Mouse (Mus musculus): ENCODE results near the gene Kctd19.

The Kctd19 gene

DNA sequence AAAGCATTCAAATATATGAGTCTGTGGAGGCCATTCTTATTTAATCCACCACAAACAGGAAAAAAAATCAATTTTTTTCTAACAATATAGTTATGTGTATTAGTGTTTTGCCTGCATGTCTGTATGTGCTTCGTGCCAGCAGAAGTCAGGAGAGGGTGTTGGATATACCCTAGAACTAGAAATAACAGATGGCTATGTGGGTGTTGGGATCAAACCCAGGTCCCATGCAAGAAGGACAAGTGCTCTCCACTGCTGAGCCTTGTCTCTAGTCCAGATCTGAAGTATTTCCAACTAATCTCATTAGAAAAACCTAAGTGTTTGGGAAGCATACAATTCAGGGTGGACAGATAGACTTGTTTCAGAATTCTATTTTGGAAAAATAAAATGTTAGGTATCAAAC is 8.7 kb upstream of the Kctd19 start:
- no peak for ATAC-seq (ENCODE audit: low TSS enrichment)

DNA sequence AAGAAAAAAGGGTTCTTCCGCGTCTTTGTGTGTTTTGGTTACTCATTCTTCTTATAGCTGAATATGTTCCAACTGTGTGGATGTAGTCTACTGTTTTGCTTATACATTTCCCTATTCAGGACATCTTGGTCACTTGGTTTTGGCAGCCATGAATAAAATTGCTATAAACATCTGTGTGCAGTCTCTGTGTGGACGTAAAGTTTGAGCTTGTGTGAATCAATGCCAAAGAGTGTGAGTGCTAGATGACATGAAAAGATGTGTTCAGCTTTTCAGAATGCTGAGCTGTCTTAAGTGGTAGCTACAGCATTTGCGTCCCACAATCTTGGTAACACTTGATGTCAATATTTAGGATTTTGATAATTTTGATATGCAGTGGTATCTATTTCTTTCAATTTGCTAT is 6.5 kb upstream of the Kctd19 start:
- ATAC-seq (ENCODE audit: low TSS enrichment) = no peak

DNA sequence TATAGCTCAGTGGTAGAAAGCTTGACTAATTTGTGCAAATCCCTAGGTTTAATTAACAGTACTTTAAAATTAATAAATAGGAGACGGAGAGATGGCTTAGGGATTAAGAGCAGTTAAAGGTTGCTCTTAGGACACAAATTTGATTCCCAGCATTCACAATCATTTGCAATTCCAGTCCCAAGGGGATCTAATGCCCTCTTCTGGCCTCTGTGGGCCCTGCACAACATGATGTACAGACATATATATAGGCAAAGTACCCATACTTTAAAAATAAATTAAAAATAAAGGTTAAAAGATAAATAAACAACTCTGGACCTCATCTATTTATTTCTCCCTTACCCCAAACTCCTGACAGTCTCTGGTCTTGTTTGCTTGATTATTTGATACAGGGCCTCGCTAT is 5.7 kb upstream of the Kctd19 start:
- ATAC-seq (ENCODE audit: low TSS enrichment) = no peak

DNA sequence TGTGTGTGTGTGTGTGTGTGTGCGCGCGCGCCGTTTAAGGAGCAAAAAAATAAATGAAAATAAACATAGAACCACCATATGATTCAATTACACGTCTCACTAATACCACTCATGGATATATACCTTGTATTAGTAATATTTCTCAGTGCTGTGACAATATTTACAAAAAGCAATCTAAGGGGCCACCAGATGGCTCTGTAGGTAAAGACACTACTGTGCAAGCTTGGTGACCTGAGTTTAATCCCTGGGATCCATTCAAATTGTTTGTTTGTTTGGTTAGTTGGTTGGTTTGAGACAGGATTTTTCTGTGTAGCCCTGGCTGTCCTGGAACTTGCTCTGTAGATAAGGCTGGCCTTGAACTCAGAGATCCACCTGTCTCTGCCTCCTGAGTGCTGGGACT is 3.4 kb downstream of the Kctd19 start:
- ATAC-seq (ENCODE audit: low TSS enrichment) = no peak

DNA sequence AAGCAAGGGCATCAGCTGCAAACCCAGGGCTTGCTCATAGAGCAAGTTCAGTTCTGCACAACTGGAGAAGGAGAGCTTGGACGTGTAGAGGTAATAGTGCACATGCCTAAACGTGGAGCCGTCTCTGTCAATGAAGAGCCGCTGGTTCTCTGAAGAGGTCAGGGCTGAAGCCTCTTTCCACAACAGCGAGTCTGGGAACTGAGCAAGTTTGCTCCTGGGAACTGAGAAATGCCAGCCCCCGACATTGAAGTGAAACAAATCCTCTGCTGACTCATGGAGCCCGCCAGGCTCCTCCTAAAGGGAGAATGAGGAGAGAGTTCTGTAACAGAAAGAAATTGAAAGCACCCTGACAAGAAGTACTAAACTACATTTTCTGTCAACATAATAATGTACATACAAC is 5.0 kb downstream of the Kctd19 start:
- no peak for ATAC-seq (ENCODE audit: low TSS enrichment)

DNA sequence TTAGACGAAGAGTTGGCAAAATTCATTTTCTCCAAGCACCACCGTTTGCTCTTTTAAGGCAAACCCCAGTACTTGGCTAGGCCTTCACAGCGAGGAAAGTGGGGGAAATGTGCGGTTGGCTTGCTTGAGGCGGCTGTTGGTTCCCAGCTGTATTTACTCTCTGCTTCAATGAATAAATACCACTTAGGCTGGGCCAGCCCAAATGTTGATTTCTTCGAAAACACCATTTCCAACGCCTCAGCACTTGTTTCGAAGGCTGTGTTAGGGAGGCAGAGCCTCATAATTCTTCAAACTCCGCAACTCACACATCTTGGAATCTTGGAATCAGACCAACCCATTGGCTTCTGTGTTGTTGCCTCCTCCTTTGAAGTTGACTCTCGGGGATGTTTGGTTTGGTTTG is 6.9 kb downstream of the Kctd19 start:
- no peak for ATAC-seq (ENCODE audit: low TSS enrichment)

DNA sequence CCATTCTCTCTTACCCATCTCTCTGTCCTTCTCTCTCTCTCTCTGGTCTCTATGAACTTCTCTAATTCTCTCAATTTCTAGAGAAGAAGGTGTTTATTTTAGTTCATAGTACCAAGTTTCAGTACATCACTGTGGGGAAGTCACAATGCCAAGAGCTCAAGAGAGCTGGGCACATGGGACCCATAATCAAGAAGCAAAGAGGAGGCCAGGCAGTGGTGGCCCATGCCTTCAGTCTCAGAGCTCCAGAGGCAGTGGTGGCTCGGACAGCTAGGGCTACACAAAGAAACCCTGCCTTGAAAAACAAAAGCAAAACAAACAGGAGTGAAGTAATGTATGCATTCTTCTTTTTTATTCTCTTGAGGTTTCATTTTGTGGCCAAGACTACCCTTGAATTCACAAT is 8.8 kb downstream of the Kctd19 start:
- no peak for ATAC-seq (ENCODE audit: low TSS enrichment)

DNA sequence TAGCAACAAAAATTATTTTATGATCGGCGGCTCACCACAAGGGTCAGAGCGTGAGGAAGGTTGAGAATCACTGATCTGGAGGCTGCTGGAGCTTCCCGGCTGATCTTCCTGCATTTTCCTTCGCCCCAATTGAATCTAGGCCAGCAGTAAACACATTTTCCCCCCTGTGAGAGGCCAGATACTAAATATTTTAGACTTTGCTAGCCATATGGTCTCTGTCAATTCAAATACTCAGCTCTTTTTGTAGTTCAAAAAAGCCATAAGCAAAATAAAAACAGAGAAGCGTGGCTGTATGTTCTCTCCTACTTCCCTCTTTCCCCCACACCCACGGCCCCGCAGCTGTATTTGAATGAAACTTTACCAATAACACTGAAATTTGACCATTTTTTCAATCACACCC is 9.8 kb downstream of the Kctd19 start:
- no peak for ATAC-seq (ENCODE audit: low TSS enrichment)

DNA sequence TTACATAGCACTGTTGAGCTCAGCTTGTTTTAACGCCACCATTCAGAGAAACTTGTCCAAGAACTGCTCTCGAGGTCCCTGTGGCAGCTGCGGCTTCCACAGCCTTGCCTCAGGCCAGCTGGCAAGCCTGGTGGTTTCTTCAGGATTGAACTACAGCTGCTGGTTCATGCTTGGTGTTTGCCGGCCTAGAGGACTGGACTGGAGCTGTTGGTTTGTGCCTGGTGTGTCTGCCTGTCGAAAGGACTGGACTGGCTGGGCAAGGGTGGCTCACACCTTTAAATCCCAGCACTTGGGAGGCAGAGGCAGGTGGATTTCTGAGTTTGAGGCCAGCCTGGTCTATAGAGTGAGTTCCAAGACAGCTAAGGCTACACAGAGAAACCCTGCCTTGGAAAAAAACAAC is 13.3 kb downstream of the Kctd19 start:
- no peak for ATAC-seq (ENCODE audit: low TSS enrichment)

DNA sequence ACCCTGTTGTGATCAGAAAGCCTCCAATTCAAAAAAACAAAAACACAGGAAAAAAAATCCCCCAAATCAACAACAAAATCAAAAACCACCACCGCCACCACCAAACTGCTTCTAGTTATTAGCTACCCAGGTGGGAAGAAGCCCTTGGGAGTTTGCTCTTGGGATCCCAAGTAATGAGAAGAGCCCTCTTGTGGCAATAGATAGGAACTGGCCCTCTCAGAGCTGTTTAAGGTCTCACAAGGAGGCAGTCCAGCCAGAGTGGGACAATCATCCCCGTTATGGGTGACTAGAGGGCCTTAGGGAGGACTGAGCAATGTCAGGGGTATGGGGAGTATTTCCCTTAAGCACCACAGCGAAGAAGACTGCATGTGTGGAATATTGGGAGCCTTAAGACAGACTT is 15.6 kb downstream of the Kctd19 start:
- ATAC-seq (ENCODE audit: low TSS enrichment) = peak; percentile 84; the same call in 1 of the 2 replicates

DNA sequence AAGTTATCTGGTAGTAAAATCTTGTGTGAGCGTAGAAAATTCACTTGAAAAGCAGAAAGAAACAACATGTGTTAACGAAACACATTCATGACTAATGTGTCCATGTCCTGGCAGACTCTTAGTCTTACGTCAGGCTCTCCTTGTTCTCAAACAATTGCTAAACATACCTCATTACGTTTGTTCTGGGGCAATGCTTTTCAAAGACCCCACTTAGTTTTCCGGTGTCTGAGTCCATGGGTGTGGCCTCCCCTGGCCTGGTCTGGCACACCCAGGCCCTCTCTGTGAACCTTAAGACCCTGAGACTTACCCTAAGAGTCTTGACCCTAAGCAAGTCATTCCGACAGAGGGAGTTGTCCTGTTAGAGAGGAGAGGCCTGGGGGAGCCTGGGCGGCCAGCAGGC is 19.4 kb downstream of the Kctd19 start:
- ATAC-seq (ENCODE audit: low TSS enrichment) = no peak

DNA sequence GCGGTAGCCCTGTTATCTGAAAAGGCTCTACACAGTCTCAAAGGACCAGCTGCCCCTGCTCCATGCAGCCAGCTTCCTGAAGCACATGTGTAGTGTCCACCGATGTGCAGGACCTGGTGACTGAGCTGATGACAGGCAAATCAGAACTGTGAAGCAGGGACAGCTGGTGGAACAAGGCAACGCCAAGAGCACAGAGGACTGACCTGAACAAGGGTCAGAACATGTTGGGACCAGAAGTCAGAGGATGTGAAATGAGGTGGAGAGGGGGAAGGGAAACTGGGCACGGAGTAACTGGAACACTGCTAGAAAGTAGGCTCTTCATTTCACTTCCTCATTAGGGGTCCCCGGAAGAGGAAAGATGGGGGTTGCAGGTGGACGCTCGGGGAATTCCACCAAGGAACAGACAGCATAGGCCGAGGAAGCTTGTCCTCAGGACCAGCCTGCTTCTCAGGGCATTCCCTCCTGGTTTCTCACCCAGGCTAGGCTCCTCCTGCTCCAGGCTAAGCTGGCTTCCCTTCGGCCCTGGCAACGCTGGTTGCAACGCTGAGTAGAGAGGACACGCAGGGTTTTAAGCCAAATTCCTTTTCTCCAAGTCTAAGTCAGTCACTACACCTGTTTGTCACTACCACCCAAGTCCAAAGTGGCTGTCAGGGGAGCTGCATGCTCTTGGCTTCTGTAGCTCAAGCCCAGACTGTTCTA is 20.1 kb downstream of the Kctd19 start:
- no peak for ATAC-seq (ENCODE audit: low TSS enrichment)

DNA sequence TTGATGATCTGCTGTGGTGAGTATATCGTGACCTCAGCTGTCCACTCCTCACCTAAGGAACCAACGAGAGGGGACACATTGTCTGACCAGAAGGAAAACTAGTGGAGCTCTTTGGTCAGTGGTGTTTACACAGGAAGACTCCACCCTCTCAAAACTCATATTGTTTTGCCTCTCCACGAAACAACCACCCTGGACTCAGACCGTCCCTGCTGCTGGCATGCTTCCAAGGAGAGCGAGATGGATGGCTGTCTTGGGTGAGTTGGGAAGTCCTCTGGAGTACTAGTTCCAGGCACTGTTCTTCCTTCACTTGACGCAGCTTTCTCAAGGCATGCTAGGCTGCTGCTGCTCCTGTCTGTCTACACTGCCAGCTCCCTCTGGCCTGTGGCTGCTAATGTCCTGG is 24.2 kb downstream of the Kctd19 start:
- ATAC-seq (ENCODE audit: low TSS enrichment) = no peak

DNA sequence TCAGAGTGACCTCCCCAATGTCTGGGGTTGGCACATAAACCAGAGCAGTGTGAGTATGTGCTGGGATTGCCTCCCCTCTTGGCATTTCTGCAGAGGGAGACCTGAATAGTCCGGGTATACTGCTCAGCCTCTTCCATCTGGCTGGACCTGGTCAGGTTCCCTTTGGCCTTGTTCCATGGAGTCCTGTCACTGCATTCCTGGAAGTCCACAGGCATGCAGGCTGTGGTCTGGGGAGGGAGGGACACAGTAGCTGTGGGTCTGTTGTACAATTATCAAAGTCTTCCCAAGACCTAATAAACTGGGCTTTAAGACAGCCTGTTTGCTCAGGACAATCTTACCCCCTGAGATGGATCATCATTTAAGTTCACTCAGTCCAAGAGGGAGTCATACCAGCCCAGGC is 26.2 kb downstream of the Kctd19 start:
- no peak for ATAC-seq (ENCODE audit: low TSS enrichment)

DNA sequence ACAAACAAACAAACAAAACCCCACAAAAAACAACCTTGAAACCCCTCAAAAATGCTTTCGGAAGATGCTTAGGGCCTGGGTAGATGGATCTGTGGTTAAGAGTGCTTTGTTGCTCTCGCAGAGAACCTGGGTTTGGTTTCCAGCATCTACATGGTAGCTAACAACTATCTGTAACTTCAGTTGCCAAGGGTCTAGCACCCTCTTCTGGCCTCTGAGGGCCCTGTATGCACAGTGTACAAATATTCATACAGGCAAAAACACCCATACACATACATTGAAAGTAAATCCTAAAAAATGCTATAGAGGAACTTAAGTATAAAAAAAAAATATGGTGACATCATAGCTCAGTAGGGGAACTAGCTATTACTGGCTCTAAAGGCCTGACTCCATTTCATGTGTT is 29.2 kb downstream of the Kctd19 start:
- no peak for ATAC-seq (ENCODE audit: low TSS enrichment)

DNA sequence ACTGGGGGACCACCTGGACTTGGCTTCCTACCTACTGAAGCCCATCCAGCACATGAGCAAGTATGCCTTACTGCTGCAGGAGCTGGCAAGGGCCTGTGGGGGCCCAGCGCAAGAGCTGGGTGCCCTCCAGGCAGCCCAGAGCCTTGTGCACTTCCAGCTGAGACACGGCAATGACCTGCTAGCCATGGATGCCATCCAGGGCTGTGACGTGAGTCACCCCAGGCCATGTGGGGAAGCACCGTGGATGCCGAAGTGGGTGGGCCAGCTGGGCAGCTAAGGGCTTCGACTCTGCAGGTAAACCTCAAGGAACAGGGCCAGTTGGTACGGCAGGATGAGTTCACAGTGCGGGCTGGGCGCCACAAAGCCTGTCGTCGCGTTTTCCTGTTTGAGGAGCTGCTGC is 33.0 kb downstream of the Kctd19 start:
- ATAC-seq (ENCODE audit: low TSS enrichment) = no peak

DNA sequence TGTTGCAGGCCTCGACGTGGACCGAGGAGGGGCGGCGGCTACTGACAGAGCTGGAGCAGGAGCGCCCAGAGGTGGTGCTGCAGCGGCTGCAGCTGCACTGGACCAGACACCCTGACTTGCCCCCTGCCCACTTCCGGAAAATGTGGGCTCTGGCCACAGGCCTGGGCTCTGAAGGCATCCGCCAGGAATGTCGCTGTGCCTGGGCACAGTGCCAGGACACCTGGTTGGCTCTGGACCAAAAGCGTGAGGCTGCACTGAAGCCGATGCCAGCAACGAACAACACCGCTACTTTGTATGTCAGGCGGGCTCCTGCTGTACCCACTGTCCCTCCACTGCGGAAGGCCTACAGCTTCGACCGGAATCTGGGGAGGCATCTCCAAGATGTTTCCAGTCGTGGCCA is 34.6 kb downstream of the Kctd19 start:
- ATAC-seq (ENCODE audit: low TSS enrichment) = no peak

DNA sequence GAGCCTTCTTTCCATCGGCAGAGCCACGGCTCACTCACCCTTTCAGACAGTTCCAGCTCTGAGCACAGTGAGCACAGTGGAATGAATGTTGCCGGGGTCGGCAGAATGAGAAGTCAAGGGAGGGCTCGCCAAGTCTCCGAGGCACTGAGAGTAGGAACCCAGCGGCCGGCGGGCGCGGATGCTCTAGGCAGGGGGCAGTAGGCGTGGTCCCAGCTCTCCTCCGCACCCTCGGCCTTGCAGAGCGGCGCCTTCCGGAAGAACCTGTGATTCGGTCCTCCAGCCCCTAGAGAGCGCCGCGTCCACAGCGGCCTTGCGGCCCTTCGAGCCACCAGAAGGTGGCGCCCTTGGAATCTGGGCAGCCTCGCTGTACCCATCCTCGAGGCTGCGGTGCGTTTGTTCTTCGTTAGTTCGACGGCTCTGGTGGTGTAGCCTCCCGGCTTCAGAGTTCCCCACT is 38.8 kb downstream of the Kctd19 start:
- ATAC-seq (ENCODE audit: low TSS enrichment) = no peak

DNA sequence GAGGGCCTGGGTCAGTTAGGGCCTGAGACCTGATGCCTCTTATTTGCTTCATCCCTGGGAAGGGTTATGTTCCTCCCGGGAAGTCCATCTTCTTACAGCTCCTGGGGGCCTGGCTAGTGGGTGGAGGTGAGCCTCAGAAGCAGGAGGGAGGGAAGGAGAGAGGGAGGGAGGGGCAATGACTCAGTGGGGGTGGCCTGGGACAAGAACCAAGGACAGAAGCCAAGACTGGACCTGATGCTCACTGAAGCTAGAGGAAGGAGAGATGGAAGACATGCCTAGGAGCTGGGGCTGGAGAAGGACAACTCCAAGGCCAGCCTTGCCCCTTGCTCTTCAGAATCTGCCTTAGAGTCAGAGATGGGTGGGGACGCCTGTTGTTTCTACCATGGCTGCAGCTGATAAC is 40.3 kb downstream of the Kctd19 start, which contains the start of gene Plekhg4:
Gene Plekhg4 (plus strand): TSS at position 243 of the 400 bp plus-strand sequence.
- ATAC-seq (ENCODE audit: low TSS enrichment) = no peak

DNA sequence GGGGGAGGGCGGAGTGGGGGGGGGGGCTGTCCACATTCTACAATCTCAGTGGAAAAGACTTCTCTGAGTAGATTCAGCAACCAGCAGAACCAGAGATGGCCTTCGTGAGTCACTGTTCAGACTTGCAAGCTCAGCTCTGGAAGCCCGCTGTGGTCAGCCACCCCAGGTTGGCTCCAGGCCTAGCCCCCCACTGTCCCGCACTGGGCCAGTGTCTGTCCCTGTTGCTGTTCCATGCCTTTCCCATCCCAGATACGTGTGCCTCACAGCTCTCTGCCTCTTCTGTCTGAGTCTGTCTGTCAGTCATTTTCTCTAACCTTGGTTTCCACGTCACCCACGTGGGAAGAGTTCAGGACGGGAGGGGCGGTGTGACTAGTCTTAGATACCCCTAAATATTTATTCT is 40.8 kb downstream of the Kctd19 start:
- no peak for ATAC-seq (ENCODE audit: low TSS enrichment)

DNA sequence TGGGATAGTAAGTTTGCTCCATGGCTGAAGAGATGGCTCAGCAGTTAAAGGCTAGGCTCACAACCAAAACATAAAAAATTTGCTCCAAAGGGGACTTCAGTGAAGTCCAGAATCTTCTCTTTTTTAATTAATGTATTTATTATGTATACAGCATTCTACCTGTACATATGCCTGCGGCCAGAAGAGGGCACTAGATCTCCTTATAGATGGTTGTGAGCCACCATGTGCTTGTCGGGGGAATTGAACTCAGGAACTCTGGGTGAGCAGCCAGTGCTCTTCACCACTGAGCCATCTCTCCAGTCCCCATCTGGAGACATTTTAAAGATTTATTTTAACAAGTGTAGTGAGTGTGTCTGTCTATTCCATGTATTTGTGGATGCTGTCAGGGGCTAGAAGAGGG is 46.2 kb downstream of the Kctd19 start:
- no peak for ATAC-seq (ENCODE audit: low TSS enrichment)

DNA sequence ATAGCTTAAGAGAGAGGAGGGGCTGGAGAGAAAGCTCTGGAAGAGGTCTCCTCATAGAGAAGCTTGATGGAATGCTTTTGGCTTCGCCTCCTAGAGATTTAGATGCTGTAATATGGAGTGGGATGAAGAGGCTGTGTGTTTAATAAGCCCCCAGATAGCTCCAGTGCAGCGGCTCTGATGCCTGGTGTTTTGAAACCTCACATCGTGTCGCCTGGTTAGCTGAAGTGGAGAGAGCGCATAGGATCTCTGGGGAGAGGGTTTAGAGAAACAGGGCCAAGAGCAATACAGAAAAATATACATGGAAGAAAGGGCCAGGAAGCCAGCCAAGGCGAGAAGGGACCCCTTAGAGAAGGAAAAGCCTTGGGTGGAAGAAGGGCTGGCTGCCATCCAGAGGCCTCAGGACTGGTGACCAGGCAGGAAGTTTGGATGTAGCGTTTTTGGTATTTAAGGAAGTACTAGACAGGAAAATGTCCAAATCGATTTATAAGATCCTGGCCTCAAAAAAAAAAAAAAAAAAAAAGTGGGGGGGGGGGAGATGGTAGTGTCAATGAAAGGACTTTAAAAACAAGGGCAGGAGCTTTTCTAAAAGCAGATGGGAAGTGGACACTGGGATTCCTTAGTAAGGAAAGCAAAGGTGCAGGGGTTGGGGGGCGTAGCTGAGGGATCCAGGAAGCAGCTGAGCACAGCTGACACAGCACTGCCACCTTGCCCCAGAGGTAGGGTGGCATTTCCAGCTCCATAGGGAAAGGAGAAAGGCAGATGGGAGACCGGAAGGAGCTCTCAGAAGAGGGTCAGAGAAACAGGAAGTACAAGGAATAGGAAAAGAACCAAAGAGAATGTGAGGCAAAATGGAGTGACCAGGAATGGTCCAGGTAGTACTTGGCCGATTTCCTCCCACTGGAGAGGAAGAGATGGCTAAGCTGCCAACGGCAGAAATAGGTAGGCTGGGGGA is 51.3 kb downstream of the Kctd19 start:
- no peak for ATAC-seq (ENCODE audit: low TSS enrichment)

DNA sequence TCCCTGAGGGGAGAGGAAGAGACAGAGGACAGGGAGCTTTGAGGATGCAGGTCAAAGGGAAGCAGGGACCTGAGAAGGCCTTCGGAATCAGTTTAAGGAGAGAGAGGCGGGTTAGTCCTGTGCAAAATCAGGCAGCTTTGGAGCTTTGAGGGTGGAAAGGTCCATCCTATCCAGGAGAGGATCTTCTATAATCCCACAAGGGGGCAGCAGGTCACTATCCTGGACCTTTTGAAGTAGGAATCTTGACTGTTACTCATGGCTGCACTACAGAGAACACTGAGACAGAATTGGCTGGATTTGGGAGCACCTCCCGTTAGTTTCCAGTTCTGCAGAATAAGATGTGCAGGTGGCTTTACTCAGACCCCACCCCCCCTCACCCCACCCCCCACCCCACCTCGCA is 53.7 kb downstream of the Kctd19 start:
- ATAC-seq (ENCODE audit: low TSS enrichment) = no peak

All from frontal cortex, adult (tissue).